Mouse (Mus musculus) neural tube, embryonic 14.5 days (tissue): ENCODE data around the gene Tmem115. TPM values are rescaled to one million over a fixed set of nuclear protein-coding genes. Genes with fewer than 3 reads are reported as not detected.

Experiments
- ATAC-seq: fragments of 200-750 bp; cut with Nextera tagmentation; 2 replicates; pipeline ENCODE4 v1.8.0; 2017; ENCODE audit warnings: low read depth, mild to moderate bottlenecking, moderate TSS enrichment, moderate library complexity
- H3K27ac ChIP-seq: fragments of 300-500 bp; sonication (generic); 2 replicates; pipeline ENCODE4 v1.5.1; 2014; ENCODE audit warnings: low read depth, mild to moderate bottlenecking, control low read depth, low read length, moderate library complexity, mixed read lengths
- H3K27me3 ChIP-seq: fragments of 300-500 bp; sonication (generic); 2 replicates; pipeline ENCODE4 v1.6.1; 2014; ENCODE audit warnings: low read length; ENCODE audit not compliant: control insufficient read depth, insufficient read depth
- H3K36me3 ChIP-seq: fragments of 300-500 bp; sonication (generic); 2 replicates; pipeline ENCODE4 v1.6.1; 2014; ENCODE audit warnings: low read length, mixed read lengths; ENCODE audit not compliant: control insufficient read depth, insufficient read depth
- H3K4me1 ChIP-seq: fragments of 300-500 bp; sonication (generic); 2 replicates; pipeline ENCODE4 v1.6.1; 2014; ENCODE audit warnings: low read length; ENCODE audit not compliant: control insufficient read depth, insufficient read depth
- H3K4me2 ChIP-seq: fragments of 300-500 bp; sonication (generic); 2 replicates; pipeline ENCODE4 v1.6.1; 2014; ENCODE audit warnings: mild to moderate bottlenecking, low read depth, low read length, control low read depth
- H3K4me3 ChIP-seq: fragments of 300-500 bp; sonication (generic); 2 replicates; pipeline ENCODE4 v1.5.1; 2014; ENCODE audit warnings: low read depth, low read length, control low read depth, mixed read lengths
- H3K9ac ChIP-seq: fragments of 300-500 bp; sonication (generic); replicated peaks from 2 replicates; pipeline ENCODE4 v1.6.1; 2014; ENCODE audit warnings: low read depth, mild to moderate bottlenecking, control low read depth, low read length, mixed read lengths
- H3K9me3 ChIP-seq: fragments of 300-500 bp; sonication (generic); 2 replicates; pipeline ENCODE4 v1.6.1; 2016; ENCODE audit warnings: low read length; ENCODE audit not compliant: control insufficient read depth
- WGBS: fragments of 180-500 bp; shearing (Covaris S2); extraction: QIAGEN DNeasy Blood & Tissue Kit; methylation state at CpG from one replicate; pipeline ENCODE4 v1.1.7; 2014; 5-methylcytosine and 5-hydroxymethylcytosine counted together
- polyA plus RNA-seq: library from polyadenylated mRNA; unstranded; fragments of >200 nt; fragmentation: Nextera tagmentation; extraction: Ambion mirVana; gene quantifications from 2 replicates; pipeline ENCODE4 v1.2.1, GENCODE M21; 2014

Gene Tmem115
- polyA plus RNA-seq, 1 experiment from 2014 or later = 47.7 TPM

DNA sequence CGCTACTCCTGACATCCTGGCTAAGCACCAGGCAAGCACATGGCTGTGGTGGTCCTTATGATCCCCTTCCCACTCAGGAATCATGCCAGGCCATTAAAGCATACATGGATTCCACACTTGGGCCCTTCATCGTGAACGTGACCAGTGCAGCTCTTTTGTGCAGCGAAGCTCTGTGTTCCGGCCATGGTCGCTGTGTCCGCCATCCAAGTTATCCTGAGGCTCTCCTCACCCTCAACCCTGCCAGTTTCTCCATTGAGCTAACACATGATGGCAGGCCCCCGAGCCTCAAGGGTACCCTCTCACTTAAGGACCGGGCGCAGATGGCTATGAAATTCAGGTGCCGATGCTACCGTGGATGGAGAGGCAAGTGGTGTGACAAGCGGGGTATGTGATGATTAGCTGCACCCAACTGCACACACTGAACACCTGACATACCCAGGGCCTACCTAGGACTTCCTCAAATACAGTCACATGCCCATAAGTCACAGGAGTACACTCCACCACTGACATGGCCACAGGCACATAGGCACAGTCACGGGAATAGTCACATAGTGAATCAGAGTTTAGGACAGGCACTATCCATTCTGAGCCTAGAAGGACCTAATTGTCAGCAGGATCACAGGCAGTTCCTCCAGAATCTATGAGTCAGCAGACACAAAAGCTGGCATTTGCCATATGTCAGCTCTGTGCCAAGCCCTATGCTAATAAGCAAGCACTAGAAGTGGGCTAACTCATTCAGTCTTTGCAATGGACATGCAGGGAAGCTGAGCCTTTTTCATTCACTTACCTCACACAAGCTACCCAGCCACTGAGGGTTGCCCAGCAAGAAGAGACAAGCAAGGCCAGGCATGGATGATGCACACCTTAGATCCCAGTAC, 45.5 kb downstream of the Tmem115 start:
- 0 out of 2 replicates have a peak overlapping the region, but pooled peaks have one; percentile 16 for H3K9ac ChIP-seq
- H3K9me3 ChIP-seq = no peaks in the 10 kb centered on the region
- no peak overlapping the region for H3K4me3 ChIP-seq
- 90% methylated on average over 14 of the region's 14 CpGs for WGBS
- peaks cover 18% of the 10 kb centered on the region for H3K4me1 ChIP-seq
- H3K27ac ChIP-seq = 0 out of 2 replicates have a peak overlapping the region, but pooled peaks have one; percentile 61
- ATAC-seq = no peak
- H3K4me2 ChIP-seq = no peak overlapping the region
- H3K36me3 ChIP-seq = peaks cover 10% of the 10 kb centered on the region; the same call in 1 of the 2 replicates
- no peaks in the 10 kb centered on the region for H3K27me3 ChIP-seq

- peak within 1 kb of the TSS; percentile 61 for H3K27ac ChIP-seq
- H3K4me3 ChIP-seq = peak within 1 kb of the TSS; percentile 43
- peak; percentile 65 for ATAC-seq
- H3K36me3 ChIP-seq = peaks cover 7% of the 10 kb centered on the region; the same call in 1 of the 2 replicates
- peak within 1 kb of the TSS; percentile 93 for H3K4me2 ChIP-seq
- peaks cover 18% of the 10 kb centered on the region for H3K4me1 ChIP-seq
- no peaks in the 10 kb centered on the region for H3K27me3 ChIP-seq
- H3K9ac ChIP-seq = peak within 1 kb of the TSS; percentile 67
- no peaks in the 10 kb centered on the region for H3K9me3 ChIP-seq
- WGBS = under 1% methylated on average over 32 of the region's 32 CpGs
These were observed 47.0 kb downstream of the Tmem115 start, which contains the start of gene Hyal3 for GRCm38 (mm10) chr9:107580501-107581317. Gene Hyal3, plus strand, starts transcription at chr9:107580818.

DNA sequence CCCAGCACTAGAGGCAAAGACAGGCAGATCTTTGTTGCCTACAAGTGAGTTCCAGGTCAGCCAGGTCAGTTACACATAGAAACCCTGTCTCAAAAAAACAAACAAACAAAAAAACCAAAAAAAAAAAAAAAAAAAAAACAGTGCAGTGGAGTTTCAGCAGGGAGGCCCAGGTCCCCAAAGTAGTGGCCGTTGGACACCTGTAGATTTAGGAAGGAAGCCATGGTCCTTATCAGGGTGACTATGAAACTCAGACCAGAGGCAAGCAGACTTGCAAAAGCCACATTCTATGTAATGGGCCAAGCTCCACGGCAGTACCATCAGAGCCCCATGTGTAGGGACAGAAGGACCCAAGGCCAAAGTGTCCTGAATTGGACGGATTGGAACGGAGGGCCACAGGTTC, 47.8 kb downstream of the Tmem115 start:
- no peaks in the 10 kb centered on the region for H3K9me3 ChIP-seq
- H3K9ac ChIP-seq = peak overlapping the region; percentile 67; the same call in 1 of the 2 replicates
- H3K27ac ChIP-seq = no peak overlapping the region
- peaks cover 7% of the 10 kb centered on the region; the same call in 1 of the 2 replicates for H3K36me3 ChIP-seq
- whole genome bisulfite sequencing = 88% methylated on average over 4 of the region's 4 CpGs
- no peak for ATAC-seq
- peak overlapping the region; percentile 43; the same call in 1 of the 2 replicates for H3K4me3 ChIP-seq
- no peaks in the 10 kb centered on the region for H3K27me3 ChIP-seq
- H3K4me2 ChIP-seq = peak overlapping the region; percentile 93
- peaks cover 18% of the 10 kb centered on the region for H3K4me1 ChIP-seq

GRCm38 (mm10) chr9:107582509-107583062, 48.8 kb downstream of the Tmem115 start:
- H3K27ac ChIP-seq = no peak overlapping the region
- peaks cover 18% of the 10 kb centered on the region for H3K4me1 ChIP-seq
- no peak overlapping the region for H3K4me3 ChIP-seq
- ATAC-seq = no peak
- no peak overlapping the region for H3K4me2 ChIP-seq
- WGBS = 93% methylated on average over 7 of the region's 7 CpGs
- no peaks in the 10 kb centered on the region for H3K27me3 ChIP-seq
- H3K9ac ChIP-seq = no peak overlapping the region
- peaks cover 7% of the 10 kb centered on the region; the same call in 1 of the 2 replicates for H3K36me3 ChIP-seq
- no peaks in the 10 kb centered on the region for H3K9me3 ChIP-seq

GRCm38 (mm10) chr9:107583174-107583573, 49.4 kb downstream of the Tmem115 start:
- ATAC-seq = no peak
- H3K4me3 ChIP-seq = no peak overlapping the region
- no peak overlapping the region for H3K27ac ChIP-seq
- no peak overlapping the region for H3K9ac ChIP-seq
- H3K9me3 ChIP-seq = no peaks in the 10 kb centered on the region
- peaks cover 7% of the 10 kb centered on the region; the same call in 1 of the 2 replicates for H3K36me3 ChIP-seq
- 90% methylated on average over 14 of the region's 14 CpGs for WGBS
- H3K27me3 ChIP-seq = no peaks in the 10 kb centered on the region
- no peak overlapping the region for H3K4me2 ChIP-seq
- H3K4me1 ChIP-seq = peaks cover 20% of the 10 kb centered on the region

- no peak overlapping the region for H3K4me2 ChIP-seq
- 93% methylated on average over 5 of the region's 5 CpGs for WGBS
- H3K4me1 ChIP-seq = peaks cover 11% of the 10 kb centered on the region
- no peaks in the 10 kb centered on the region for H3K27me3 ChIP-seq
- H3K9me3 ChIP-seq = no peaks in the 10 kb centered on the region
- no peak overlapping the region for H3K27ac ChIP-seq
- no peak overlapping the region for H3K4me3 ChIP-seq
- H3K36me3 ChIP-seq = peaks cover 25% of the 10 kb centered on the region
- H3K9ac ChIP-seq = no peak overlapping the region
- ATAC-seq = no peak
These were observed 52.8 kb downstream of the Tmem115 start for GRCm38 (mm10) chr9:107586504-107586903.

DNA sequence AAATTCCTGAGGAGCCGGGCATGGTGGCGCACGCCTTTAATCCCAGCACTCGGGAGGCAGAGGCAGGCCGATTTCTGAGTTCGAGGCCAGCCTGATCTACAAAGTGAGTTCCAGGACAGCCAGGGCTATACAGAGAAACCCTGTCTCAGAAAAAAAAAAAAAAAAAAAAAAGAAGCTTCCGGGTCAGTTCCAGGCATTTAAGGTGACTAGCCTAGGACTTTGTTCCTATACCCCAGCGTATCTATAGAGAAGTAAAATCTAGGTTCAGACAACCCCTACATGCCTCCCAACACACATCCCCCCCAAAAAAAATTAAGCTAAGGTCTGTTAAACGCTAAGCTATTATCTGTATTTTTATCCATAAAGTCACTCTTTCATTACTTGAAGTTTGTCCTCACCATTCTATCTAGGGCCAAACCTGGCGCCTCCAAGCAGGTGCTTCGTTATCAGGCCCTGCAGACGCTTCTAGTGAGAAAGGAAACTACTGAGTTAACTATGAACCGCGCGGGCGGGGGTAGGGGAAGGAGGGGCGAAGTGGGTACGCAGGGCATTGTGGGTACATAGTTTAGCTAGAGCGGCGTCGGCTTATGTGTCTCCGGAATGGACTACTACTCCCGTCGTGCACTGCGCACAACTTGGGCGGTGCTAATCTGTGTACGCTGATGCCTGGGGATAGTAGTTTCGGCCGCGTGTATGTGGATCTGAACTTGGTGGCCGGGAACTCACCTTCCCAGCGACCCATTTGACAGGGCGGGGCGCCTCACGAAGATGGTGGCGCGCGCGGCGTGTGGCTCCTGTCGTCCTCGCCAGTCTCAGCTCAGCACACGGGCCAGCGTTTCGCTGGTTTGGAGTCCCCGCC, 53.5 kb downstream of the Tmem115 start, which contains the start of gene Ifrd2:
Gene Ifrd2, plus strand, starts transcription at position 669 of the 859 bp plus-strand sequence.
- H3K4me3 ChIP-seq = peak within 1 kb of the TSS; percentile 68
- no peak within 1 kb of the TSS for H3K27ac ChIP-seq
- H3K36me3 ChIP-seq = peaks cover 30% of the 10 kb centered on the region
- no peaks in the 10 kb centered on the region for H3K27me3 ChIP-seq
- peak within 1 kb of the TSS; percentile 44; the same call in 1 of the 2 replicates for H3K9ac ChIP-seq
- H3K9me3 ChIP-seq = no peaks in the 10 kb centered on the region
- peaks cover 6% of the 10 kb centered on the region for H3K4me1 ChIP-seq
- peak within 1 kb of the TSS; percentile 59 for H3K4me2 ChIP-seq
- 14% methylated on average over 46 of the region's 46 CpGs for WGBS
- ATAC-seq = peak; percentile 97
